Mouse (Mus musculus) gastrocnemius, postnatal 25 days (tissue): ENCODE results near the gene Tmem151b. TPM values are rescaled to one million over a fixed set of nuclear protein-coding genes. Genes with fewer than 3 reads are reported as not detected.
A peak's percentile ranks its signal among the peaks of the same experiment; 100 is the strongest.

ENCODE experiments used
- DNase-seq: peaks from one replicate; pipeline ENCODE4 v3.0.0; 2022
- total RNA-seq, 2 experiments: library from RNA; stranded (reverse); gene quantifications; 1 replicate in 1 of 2; 2 replicates in 1 of 2; pipeline ENCODE4 v1.2.3; 2021

The Tmem151b gene
- total RNA-seq, 2 experiments from 2014 or later: not detected

GRCm38 (mm10) chr17:45564531-45565084 lies 15.1 kb upstream of the Tmem151b start:
- no peak for DNase-seq

GRCm38 (mm10) chr17:45563655-45564530 lies 14.4 kb upstream of the Tmem151b start, which contains the start of gene Slc35b2:
Slc35b2 (plus strand) TSS chr17:45563874.
- DNase-seq: peak; percentile 94

GRCm38 (mm10) chr17:45563216-45563615 lies 13.7 kb upstream of the Tmem151b start:
- no peak for DNase-seq

GRCm38 (mm10) chr17:45559732-45560525 lies 10.5 kb upstream of the Tmem151b start:
- DNase-seq: no peak

- no peak for DNase-seq
Measured at GRCm38 (mm10) chr17:45557998-45558862, 8.8 kb upstream of the Tmem151b start.

GRCm38 (mm10) chr17:45557246-45557824 lies 7.9 kb upstream of the Tmem151b start:
- DNase-seq: no peak

GRCm38 (mm10) chr17:45556514-45557245 lies 7.2 kb upstream of the Tmem151b start:
- no peak for DNase-seq

GRCm38 (mm10) chr17:45556107-45556489 lies 6.6 kb upstream of the Tmem151b start:
- no peak for DNase-seq

GRCm38 (mm10) chr17:45555452-45556106 lies 6.1 kb upstream of the Tmem151b start, which contains the start of gene Nfkbie:
Nfkbie (plus strand) TSS chr17:45555703.
- DNase-seq: peak; percentile 91

GRCm38 (mm10) chr17:45554420-45554819 lies 4.9 kb upstream of the Tmem151b start:
- no peak for DNase-seq

- no peak for DNase-seq
Measured at GRCm38 (mm10) chr17:45553065-45553464, 3.6 kb upstream of the Tmem151b start.

- peak; percentile 51 for DNase-seq
Measured at GRCm38 (mm10) chr17:45551816-45552451, 2.5 kb upstream of the Tmem151b start.

GRCm38 (mm10) chr17:45551249-45551796 lies 1.8 kb upstream of the Tmem151b start:
- no peak for DNase-seq

- no peak for DNase-seq
Measured at GRCm38 (mm10) chr17:45550253-45550652, 776 bp upstream of the Tmem151b start.

- peak; percentile 9 for DNase-seq
Measured at GRCm38 (mm10) chr17:45548541-45549512, 650 bp downstream of the Tmem151b start.

- no peak for DNase-seq
Measured at GRCm38 (mm10) chr17:45547461-45548190, 1.9 kb downstream of the Tmem151b start.

- DNase-seq: no peak
Measured at GRCm38 (mm10) chr17:45546941-45547340, 2.5 kb downstream of the Tmem151b start.
